ENCODE assay signal across 26 mouse cellular contexts in the genomic region with DNA sequence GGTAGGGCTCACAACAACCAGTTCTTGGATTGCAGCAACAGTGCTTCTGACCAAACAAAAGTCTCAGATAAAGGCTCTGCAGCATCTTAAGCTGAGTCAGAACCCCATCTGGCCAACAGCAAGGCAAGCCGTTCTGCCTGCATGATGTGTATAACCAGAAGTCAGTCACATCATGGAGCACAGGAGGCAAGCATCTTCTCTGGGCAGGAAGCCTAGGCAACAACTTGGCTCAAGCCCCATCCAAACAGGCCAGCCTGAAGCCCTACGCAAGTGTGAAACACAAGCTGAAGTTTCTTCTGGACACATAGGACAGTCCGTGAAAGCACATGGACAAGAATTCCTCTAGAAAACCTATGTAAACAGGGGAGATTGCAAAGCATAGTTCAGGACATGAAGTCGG.
DNase-seq lines count a peak whose midpoint lies in the region; ATAC-seq and TF ChIP-seq lines count a peak whose summit lies in the region.
"Had no signal": no experiment of that assay in that cellular context is flagged by ENCODE, and none has a peak within 500 bp of the region (broad histone marks: within the 10 kb centered on the region; RNA-seq: fewer than 3 reads in every experiment).

No protein-coding gene starts in this region.

- TF ChIP-seq CTCF in brain, embryonic 14.5 days (IDR thresholded peaks at IDR 0.05; ENCODE audit: borderline replicate concordance, extremely low read depth, insufficient read depth, insufficient read length), result no peak

- H3K27me3 ChIP-seq in forebrain, embryonic 10.5 days (ENCODE audit: poor library complexity, severe bottlenecking), result no peaks in the 10 kb centered on the region
- H3K27me3 ChIP-seq: embryonic facial prominence, embryonic 15.5 days; heart, embryonic 13.5 days; kidney, embryonic 15.5 days; limb, embryonic 13.5 days; neural tube, embryonic 12.5 days had no signal

- H3K4me3 ChIP-seq in forebrain, embryonic 10.5 days, result no peak overlapping the region
- H3K4me3 ChIP-seq: embryonic facial prominence, embryonic 10.5 days; embryonic facial prominence, embryonic 15.5 days; heart, embryonic 13.5 days; kidney, embryonic 15.5 days; limb, embryonic 13.5 days; myocyte; neural tube, embryonic 12.5 days had no signal

- no peak for TF ChIP-seq POLR2A in brain, embryonic 14.5 days (IDR thresholded peaks at IDR 0.05; ENCODE audit: borderline replicate concordance, extremely low read depth, insufficient read depth, insufficient read length, poor library complexity, severe bottlenecking)

- H3K9me3 ChIP-seq in forebrain, embryonic 10.5 days, result no peaks in the 10 kb centered on the region
- H3K9me3 ChIP-seq: embryonic facial prominence, embryonic 10.5 days; embryonic facial prominence, embryonic 15.5 days; heart, embryonic 13.5 days; kidney, embryonic 15.5 days; limb, embryonic 13.5 days; neural tube, embryonic 12.5 days had no signal

- no peaks in the 10 kb centered on the region for H3K36me3 ChIP-seq in forebrain, embryonic 10.5 days (replicated peaks)
- H3K36me3 ChIP-seq: embryonic facial prominence, embryonic 10.5 days; embryonic facial prominence, embryonic 15.5 days; heart, embryonic 13.5 days; kidney, embryonic 15.5 days; limb, embryonic 13.5 days; neural tube, embryonic 12.5 days had no signal

- no peaks in the 10 kb centered on the region for H3K4me1 ChIP-seq in forebrain, embryonic 10.5 days
- H3K4me1 ChIP-seq: embryonic facial prominence, embryonic 10.5 days; embryonic facial prominence, embryonic 15.5 days; heart, embryonic 13.5 days; kidney, embryonic 15.5 days; limb, embryonic 13.5 days; neural tube, embryonic 12.5 days had no signal

- H3K27ac ChIP-seq in forebrain, embryonic 10.5 days, result no peak overlapping the region
- H3K27ac ChIP-seq: embryonic facial prominence, embryonic 10.5 days; embryonic facial prominence, embryonic 15.5 days; heart, embryonic 13.5 days; kidney, embryonic 15.5 days; limb, embryonic 13.5 days; neural tube, embryonic 12.5 days; stomach, postnatal 0 days had no signal

- no peak for DNase-seq in frontal cortex, postnatal 25 days (ENCODE audit: low spot score in 2 of 2)
- peak; percentile 1 to 2 for DNase-seq in left cerebral cortex, adult 18-20 months (ENCODE audit: low spot score in 2 of 2)
- no peak for DNase-seq in left cerebral cortex, adult 11 months (ENCODE audit: low spot score)
- peak; percentile 1 for DNase-seq in brain, embryonic 14.5 days (ENCODE audit: low read depth)
- DNase-seq in layer of hippocampus, postnatal 14 days (ENCODE audit: low spot score in 2 of 2), result peak; percentile 1 to 4
- DNase-seq in forebrain, embryonic 10.5 days (ENCODE audit: extremely low spot score, low spot score), result no peak
- DNase-seq: adrenal gland, postnatal 25 days; B cell, adult 2 months; cerebellum, adult 8-10 months; heart, postnatal 10 days; kidney, adult 18-20 months; kidney, postnatal 25 days; lung, postnatal 36 days; thymus, adult 18-20 months; thymus, postnatal 25 days had no signal

- 91% methylated on average over 4 of the region's 4 CpGs for WGBS in forebrain, embryonic 10.5 days

- peak; percentile 73 for ATAC-seq in frontal cortex, adult (ENCODE audit: low TSS enrichment)
- ATAC-seq: forebrain, embryonic 14.5 days; hindbrain, embryonic 16.5 days had no signal

Comparison
In these comparisons a context has a peak if more than half of its experiments do, and no peak if none do; other contexts are left out.
1. DNase-seq: peak in left cerebral cortex, adult 18-20 months (2 of 2), brain, embryonic 14.5 days (single experiment) and layer of hippocampus, postnatal 14 days (2 of 2); none in frontal cortex, postnatal 25 days (0 of 2), left cerebral cortex, adult 11 months (single experiment) and forebrain, embryonic 10.5 days (single experiment).